Mouse (Mus musculus) left cerebral cortex, postnatal 36 days (tissue): ENCODE measurements around the gene E2f3. TPM values are rescaled to one million over a fixed set of nuclear protein-coding genes. Genes with fewer than 3 reads are reported as not detected.

Source experiments
- DNase-seq, 2 experiments: peaks; one replicate each; pipeline ENCODE4 v3.0.0; 2021 to 2022; ENCODE audit warnings: low spot score in 2 of 2, mixed read lengths in 1 of 2
- intact Hi-C: fragments of 180-260 bp; cut with DNase I; formaldehyde crosslinking; loops from one replicate; pipeline ENCODE4 v1.15.1; 2025
- total RNA-seq, 2 experiments: library from RNA; stranded (reverse); gene quantifications; 2 replicates each; pipeline ENCODE4 v1.2.3; 2021

The E2f3 gene
- total RNA-seq, 2 experiments from 2014 or later, result 18.7 to 18.8 TPM

- intact Hi-C loops, result loop anchor here (2.0 to 5.0 kb wide), 2 partner anchors 104 to 127 kb away; no protein-coding TSS in a partner anchor
- peak; percentile 45 to 49 for DNase-seq
These were observed 2.2 kb downstream of the E2f3 start for GRCm38 (mm10) chr13:29983523-29984191.

- intact Hi-C loops, result loop anchor here (5.0 kb wide), 1 partner anchor 104 kb away; no protein-coding TSS in a partner anchor
- no peak for DNase-seq
These were observed 2.8 kb downstream of the E2f3 start for GRCm38 (mm10) chr13:29983037-29983436.

GRCm38 (mm10) chr13:29982400-29982799 is 3.5 kb downstream of the E2f3 start:
- no peak for DNase-seq
- intact Hi-C loops, result loop anchor here (5.0 kb wide), 1 partner anchor 105 kb away; no protein-coding TSS in a partner anchor

GRCm38 (mm10) chr13:29979140-29979564 is 6.7 kb downstream of the E2f3 start:
- intact Hi-C loops, result no loop called here
- no peak for DNase-seq

GRCm38 (mm10) chr13:29977358-29977757 is 8.5 kb downstream of the E2f3 start:
- intact Hi-C loops, result no loop called here

GRCm38 (mm10) chr13:29974066-29974465 is 11.8 kb downstream of the E2f3 start:
- DNase-seq, result no peak
- intact Hi-C loops, result no loop called here

More at GRCm38 (mm10) chr13:29977358-29977757, 8.5 kb downstream of the E2f3 start:
- no peak for DNase-seq

GRCm38 (mm10) chr13:29973610-29974009 is 12.3 kb downstream of the E2f3 start:
- intact Hi-C loops, result no loop called here
- no peak for DNase-seq

- intact Hi-C loops, result no loop called here
- no peak for DNase-seq
These were observed 15.5 kb downstream of the E2f3 start for GRCm38 (mm10) chr13:29970333-29970732.

- intact Hi-C loops, result no loop called here
These were observed 17.2 kb downstream of the E2f3 start for GRCm38 (mm10) chr13:29968636-29969035.

GRCm38 (mm10) chr13:29967367-29967766 is 18.5 kb downstream of the E2f3 start:
- intact Hi-C loops, result no loop called here
- DNase-seq, result no peak

More at GRCm38 (mm10) chr13:29968636-29969035, 17.2 kb downstream of the E2f3 start:
- DNase-seq, result no peak

- intact Hi-C loops, result no loop called here
- no peak for DNase-seq
These were observed 18.9 kb downstream of the E2f3 start for GRCm38 (mm10) chr13:29966966-29967365.

GRCm38 (mm10) chr13:29964087-29964486 is 21.8 kb downstream of the E2f3 start:
- DNase-seq, result no peak
- intact Hi-C loops, result no loop called here

- DNase-seq, result no peak
These were observed 25.4 kb downstream of the E2f3 start for GRCm38 (mm10) chr13:29960416-29960815.

GRCm38 (mm10) chr13:29957731-29958254 is 28.1 kb downstream of the E2f3 start:
- no peak for DNase-seq
- intact Hi-C loops, result no loop called here

More at GRCm38 (mm10) chr13:29960416-29960815, 25.4 kb downstream of the E2f3 start:
- intact Hi-C loops, result no loop called here

- intact Hi-C loops, result no loop called here
- no peak for DNase-seq
These were observed 28.9 kb downstream of the E2f3 start for GRCm38 (mm10) chr13:29956821-29957421.

GRCm38 (mm10) chr13:29955296-29955695 is 30.6 kb downstream of the E2f3 start:
- DNase-seq, result no peak
- intact Hi-C loops, result no loop called here

- intact Hi-C loops, result no loop called here
- no peak for DNase-seq
These were observed 31.1 kb downstream of the E2f3 start for GRCm38 (mm10) chr13:29954741-29955140.

GRCm38 (mm10) chr13:29953417-29954045 is 32.3 kb downstream of the E2f3 start:
- no peak for DNase-seq
- intact Hi-C loops, result no loop called here

- DNase-seq, result no peak
- intact Hi-C loops, result no loop called here
These were observed 39.8 kb downstream of the E2f3 start for GRCm38 (mm10) chr13:29946045-29946444.

- intact Hi-C loops, result no loop called here
- DNase-seq, result no peak
These were observed 40.8 kb downstream of the E2f3 start for GRCm38 (mm10) chr13:29944915-29945570.
